Mouse (Mus musculus): ENCODE results near the gene Cyp11a1. TPM values are rescaled to one million over a fixed set of nuclear protein-coding genes. Genes with fewer than 3 reads are reported as not detected.

The Cyp11a1 gene
- polyA plus RNA-seq, 1 experiment from 2014 or later: 7.8 TPM

DNA sequence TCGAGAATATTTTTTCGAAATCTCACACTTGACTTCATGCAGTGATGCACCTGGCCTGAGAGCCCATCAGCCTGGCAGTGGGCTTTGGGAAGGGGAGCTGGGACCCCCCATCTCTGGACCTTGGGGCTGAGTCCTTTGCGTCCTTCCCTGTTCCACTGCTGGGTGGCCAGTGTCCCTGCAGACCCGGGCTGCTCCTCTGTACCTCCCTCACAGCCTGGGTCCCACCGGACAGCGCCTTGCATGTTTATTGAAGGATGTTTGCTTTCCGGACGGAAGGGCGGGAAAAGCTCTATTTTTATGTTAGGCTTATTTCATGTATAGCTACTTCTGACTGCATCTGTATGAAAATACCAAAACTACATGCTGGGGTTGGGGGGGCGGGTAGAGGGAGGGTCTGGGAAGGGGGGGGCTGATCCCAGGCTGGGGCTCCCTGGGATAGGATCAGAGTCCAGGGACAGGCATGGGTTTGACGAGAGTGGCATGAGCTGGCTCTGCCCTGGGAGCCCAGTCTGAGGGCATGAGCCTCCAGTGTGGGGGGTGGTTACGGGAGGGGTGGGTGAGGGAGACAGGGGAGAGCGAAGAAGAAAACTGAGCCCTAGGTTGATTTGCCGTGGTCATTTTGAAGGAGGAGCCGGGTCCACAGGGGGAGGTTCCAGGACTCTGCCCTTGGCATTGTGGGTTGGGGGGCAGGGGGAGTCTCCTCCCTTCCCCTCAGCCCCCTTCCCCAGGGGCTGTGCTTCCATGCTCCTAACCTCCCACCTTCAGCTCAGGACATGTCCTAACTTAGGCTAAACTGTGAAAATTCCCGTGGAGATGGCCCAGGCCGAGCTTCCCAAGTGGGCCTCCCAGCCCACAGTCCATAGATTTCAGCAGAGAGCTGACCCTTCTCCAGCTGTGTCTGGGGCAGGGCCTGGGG, 44.1 kb upstream of the Cyp11a1 start:
- H3K4me3 ChIP-seq (ENCODE audit: low read depth, low read length): no peak overlapping the region
- H3K36me3 ChIP-seq (ENCODE audit: control insufficient read depth, insufficient read depth): peaks cover 44% of the 10 kb centered on the region
- no peaks in the 10 kb centered on the region for H3K27me3 ChIP-seq (replicated peaks; ENCODE audit: control insufficient read depth, insufficient read depth, low read length)
- H3K4me1 ChIP-seq (replicated peaks; ENCODE audit: control insufficient read depth, insufficient read depth, low read length): no peaks in the 10 kb centered on the region; the same call in 1 of the 2 replicates
- no peak for TF ChIP-seq CTCF (IDR thresholded peaks at IDR 0.05; ENCODE audit: low read depth)
- ATAC-seq: no peak
- no peak overlapping the region for H3K27ac ChIP-seq (ENCODE audit: low read depth, low read length)
- no peaks in the 10 kb centered on the region for H3K9me3 ChIP-seq (ENCODE audit: control insufficient read depth)
- WGBS: 63% methylated on average over 17 of the region's 17 CpGs
- H3K9ac ChIP-seq (ENCODE audit: low read depth, low read length): no peak overlapping the region
- H3K4me2 ChIP-seq (replicated peaks; ENCODE audit: low read depth): no peak overlapping the region

DNA sequence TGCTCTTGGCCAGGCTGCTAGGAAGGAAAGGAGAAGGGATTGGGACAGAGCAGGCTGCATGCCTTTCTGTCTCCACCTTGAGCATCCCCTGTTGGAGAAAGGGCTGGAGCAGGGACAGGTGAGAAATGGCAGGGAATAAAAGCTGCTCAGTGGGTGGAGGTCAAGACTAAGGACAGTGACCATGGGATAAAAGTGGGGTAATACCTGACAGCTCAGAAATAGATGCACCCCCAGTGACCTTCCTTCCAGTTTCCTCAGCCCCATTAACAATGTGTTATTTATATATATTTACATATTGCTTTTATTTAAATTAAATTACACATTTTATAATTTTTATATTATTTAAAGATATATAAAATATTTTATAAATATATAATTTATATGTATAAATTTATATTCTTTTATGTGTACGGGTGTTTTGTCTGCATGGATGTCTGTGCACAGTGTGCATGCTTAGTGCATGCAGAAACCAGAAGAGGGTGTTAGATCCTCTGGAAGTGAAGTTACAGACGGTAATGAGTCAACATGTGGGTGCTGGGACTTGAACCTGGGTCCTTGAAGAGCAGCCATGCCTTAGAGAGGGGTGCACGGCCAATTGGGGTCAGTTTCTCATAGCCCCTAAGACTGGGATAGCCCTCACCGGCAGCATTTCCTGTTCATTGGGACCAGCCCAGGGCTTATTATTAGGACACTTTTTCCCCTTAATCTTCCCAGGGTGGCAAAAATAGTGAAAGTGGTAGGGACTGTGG, 42.8 kb upstream of the Cyp11a1 start:
- Histone ChIP-seq H3K4me3 (ENCODE audit: low read depth, low read length) (no peak overlapping the region), H3K36me3 (ENCODE audit: control insufficient read depth, insufficient read depth) (peaks cover 31% of the 10 kb centered on the region), H3K9ac (ENCODE audit: low read depth, low read length) (no peak overlapping the region), H3K27ac (ENCODE audit: low read depth, low read length) (no peak overlapping the region), H3K27me3 (replicated peaks; ENCODE audit: control insufficient read depth, insufficient read depth, low read length) (no peaks in the 10 kb centered on the region), H3K4me2 (replicated peaks; ENCODE audit: low read depth) (no peak overlapping the region), H3K4me1 (replicated peaks; ENCODE audit: control insufficient read depth, insufficient read depth, low read length) (peaks cover 4% of the 10 kb centered on the region), H3K9me3 (ENCODE audit: control insufficient read depth) (no peaks in the 10 kb centered on the region)
- 88% methylated on average over 4 of the region's 4 CpGs for WGBS
- ATAC-seq: no peak
- TF ChIP-seq CTCF (IDR thresholded peaks at IDR 0.05; ENCODE audit: low read depth): no peak

DNA sequence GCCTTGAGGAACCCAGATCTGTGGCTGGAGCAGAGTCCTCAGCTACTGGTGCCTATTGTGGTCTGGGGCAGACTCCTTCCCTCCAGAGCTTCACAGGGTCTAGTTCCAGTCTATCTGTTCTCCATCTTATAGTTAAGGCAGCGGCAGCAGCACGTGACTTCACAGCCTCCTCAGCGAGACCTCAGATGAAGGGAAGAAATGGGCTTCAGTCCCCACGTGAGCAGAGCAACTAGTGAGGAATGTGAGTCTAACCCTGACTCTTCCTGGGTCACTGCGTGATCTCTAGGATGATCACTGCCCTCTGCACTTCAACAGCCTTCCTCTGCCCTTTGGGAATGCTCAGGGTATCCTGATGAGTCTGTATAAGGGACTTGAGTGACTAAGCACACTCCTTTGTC, 42.2 kb upstream of the Cyp11a1 start:
- Histone ChIP-seq H3K27ac (ENCODE audit: low read depth, low read length) (no peak overlapping the region), H3K9me3 (ENCODE audit: control insufficient read depth) (no peaks in the 10 kb centered on the region), H3K4me1 (replicated peaks; ENCODE audit: control insufficient read depth, insufficient read depth, low read length) (peaks cover 8% of the 10 kb centered on the region), H3K4me3 (ENCODE audit: low read depth, low read length) (no peak overlapping the region), H3K4me2 (replicated peaks; ENCODE audit: low read depth) (no peak overlapping the region), H3K9ac (ENCODE audit: low read depth, low read length) (no peak overlapping the region), H3K27me3 (replicated peaks; ENCODE audit: control insufficient read depth, insufficient read depth, low read length) (no peaks in the 10 kb centered on the region), H3K36me3 (ENCODE audit: control insufficient read depth, insufficient read depth) (peaks cover 28% of the 10 kb centered on the region; the same call in 1 of the 2 replicates)
- TF ChIP-seq CTCF (IDR thresholded peaks at IDR 0.05; ENCODE audit: low read depth): no peak
- no peak for ATAC-seq
- 86% methylated on average over 5 of the region's 5 CpGs for WGBS

DNA sequence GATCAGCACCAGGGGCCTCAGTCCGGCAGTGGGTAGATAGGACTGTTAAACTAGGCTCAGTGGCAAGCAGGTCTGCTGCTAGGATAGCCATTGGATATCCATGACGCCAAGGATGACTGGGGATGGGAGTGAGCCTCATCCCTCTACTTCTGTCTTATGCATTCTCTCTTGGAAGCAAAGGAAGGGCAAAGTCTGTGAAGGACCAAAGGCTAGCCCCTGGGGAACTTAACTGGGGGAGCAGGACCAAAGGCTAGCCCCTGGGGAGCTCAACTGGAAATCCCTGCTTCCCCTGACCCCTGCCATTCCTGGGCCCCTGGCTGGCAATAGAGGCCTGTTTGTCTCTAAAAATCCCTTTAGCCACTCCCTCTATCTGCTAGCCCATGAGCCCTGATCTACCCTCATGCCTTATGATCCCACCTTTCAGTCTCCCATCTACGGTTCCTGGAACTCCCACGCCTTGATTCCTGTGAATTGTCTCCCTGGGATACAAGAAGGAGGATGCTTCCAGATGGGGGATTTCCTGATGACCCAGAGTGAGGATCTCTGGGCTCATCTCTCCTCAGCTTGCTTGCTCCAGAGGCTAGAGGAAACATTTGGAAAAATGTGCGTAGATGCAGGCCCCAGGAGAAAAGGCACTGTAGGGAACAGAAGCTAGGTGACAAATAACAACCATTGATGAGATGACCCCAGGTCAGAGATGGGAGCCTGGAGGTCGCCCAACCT, 41.5 kb upstream of the Cyp11a1 start:
- Histone ChIP-seq H3K4me1 (replicated peaks; ENCODE audit: control insufficient read depth, insufficient read depth, low read length) (peaks cover 14% of the 10 kb centered on the region), H3K9me3 (ENCODE audit: control insufficient read depth) (no peaks in the 10 kb centered on the region), H3K4me2 (replicated peaks; ENCODE audit: low read depth) (no peak overlapping the region), H3K36me3 (ENCODE audit: control insufficient read depth, insufficient read depth) (peaks cover 28% of the 10 kb centered on the region; the same call in 1 of the 2 replicates), H3K27ac (ENCODE audit: low read depth, low read length) (no peak overlapping the region), H3K4me3 (ENCODE audit: low read depth, low read length) (no peak overlapping the region), H3K9ac (ENCODE audit: low read depth, low read length) (no peak overlapping the region), H3K27me3 (replicated peaks; ENCODE audit: control insufficient read depth, insufficient read depth, low read length) (no peaks in the 10 kb centered on the region)
- no peak for ATAC-seq
- 87% methylated on average over 6 of the region's 6 CpGs for WGBS
- TF ChIP-seq CTCF (IDR thresholded peaks at IDR 0.05; ENCODE audit: low read depth): no peak

DNA sequence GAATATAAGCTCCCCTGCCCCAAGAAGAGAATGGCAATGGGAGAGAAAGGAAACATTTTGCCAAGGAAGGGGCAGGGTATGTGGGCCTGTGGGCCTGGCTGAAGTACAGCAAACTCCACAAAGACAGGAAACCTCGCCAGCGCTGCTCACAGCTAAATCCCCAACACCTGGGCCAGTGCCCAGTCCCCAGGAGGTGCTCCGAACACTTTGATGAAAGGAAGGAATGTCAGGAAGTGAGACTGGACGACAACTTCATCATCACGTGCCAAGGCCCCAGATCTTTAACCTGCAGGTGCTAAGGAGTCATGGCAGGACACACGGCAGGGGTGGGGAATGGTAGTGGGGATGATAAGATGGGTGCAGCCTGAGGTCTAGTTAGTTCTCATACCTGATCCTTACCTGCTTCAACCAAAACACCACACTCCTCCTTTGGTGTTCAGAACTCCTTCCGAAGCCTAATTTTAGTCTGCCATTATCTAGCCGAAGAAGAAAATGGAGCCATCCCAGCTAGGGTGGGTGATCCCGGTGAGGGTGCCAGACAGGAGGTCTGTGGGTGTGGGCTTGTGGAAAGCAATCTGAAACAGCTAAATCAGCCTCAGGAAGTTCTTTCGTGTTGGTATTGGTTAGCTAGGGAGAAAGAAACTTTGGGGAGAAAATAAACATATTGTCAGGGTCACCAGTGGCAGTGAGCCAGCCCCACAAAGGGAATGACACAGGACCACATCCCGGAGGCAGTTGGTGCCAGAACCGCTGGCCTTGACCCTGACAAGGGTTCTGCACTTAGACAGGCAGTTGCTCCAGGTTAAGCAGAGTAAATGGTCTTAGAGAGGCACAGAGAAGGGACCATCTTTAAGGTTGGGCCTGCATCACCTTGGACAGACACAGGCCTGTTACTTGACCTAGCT, 40.7 kb upstream of the Cyp11a1 start:
- Histone ChIP-seq H3K4me2 (replicated peaks; ENCODE audit: low read depth) (no peak overlapping the region), H3K4me1 (replicated peaks; ENCODE audit: control insufficient read depth, insufficient read depth, low read length) (peaks cover 19% of the 10 kb centered on the region), H3K9me3 (ENCODE audit: control insufficient read depth) (no peaks in the 10 kb centered on the region), H3K4me3 (ENCODE audit: low read depth, low read length) (no peak overlapping the region), H3K27ac (ENCODE audit: low read depth, low read length) (no peak overlapping the region), H3K9ac (ENCODE audit: low read depth, low read length) (no peak overlapping the region), H3K27me3 (replicated peaks; ENCODE audit: control insufficient read depth, insufficient read depth, low read length) (no peaks in the 10 kb centered on the region), H3K36me3 (ENCODE audit: control insufficient read depth, insufficient read depth) (peaks cover 21% of the 10 kb centered on the region; the same call in 1 of the 2 replicates)
- ATAC-seq: no peak
- TF ChIP-seq CTCF (IDR thresholded peaks at IDR 0.05; ENCODE audit: low read depth): no peak
- WGBS: 56% methylated on average over 12 of the region's 12 CpGs

All from intestine, postnatal 0 days (tissue).